Mouse (Mus musculus) thymus, adult 18-20 months (tissue): ENCODE measurements around the gene Ccdc138.

Source experiments
- DNase-seq, 2 experiments: peaks; one replicate each; pipeline ENCODE4 v3.0.0; 2022; ENCODE audit warnings: mixed read lengths in 2 of 2

The Ccdc138 gene

GRCm38 (mm10) chr10:58585427-58586223, 87.9 kb downstream of the Ccdc138 start:
- no peak for DNase-seq

- DNase-seq: no peak
Observed at GRCm38 (mm10) chr10:58594486-58594885, 96.7 kb downstream of the Ccdc138 start.

- no peak for DNase-seq
Observed at GRCm38 (mm10) chr10:58595197-58595596, 97.4 kb downstream of the Ccdc138 start.

- DNase-seq: no peak
Observed at GRCm38 (mm10) chr10:58595821-58596220, 98.1 kb downstream of the Ccdc138 start.

GRCm38 (mm10) chr10:58600151-58600550, 102.4 kb downstream of the Ccdc138 start:
- no peak for DNase-seq

- DNase-seq: no peak
Observed at GRCm38 (mm10) chr10:58600983-58601382, 103.2 kb downstream of the Ccdc138 start.

GRCm38 (mm10) chr10:58601431-58601901, 103.7 kb downstream of the Ccdc138 start:
- no peak for DNase-seq

- no peak for DNase-seq
Observed at GRCm38 (mm10) chr10:58601946-58602345, 104.2 kb downstream of the Ccdc138 start.

- peak; percentile 5 to 10 for DNase-seq
Observed at GRCm38 (mm10) chr10:58604779-58605178, 107.0 kb downstream of the Ccdc138 start.

- DNase-seq: no peak
Observed at GRCm38 (mm10) chr10:58606356-58606755, 108.6 kb downstream of the Ccdc138 start.

GRCm38 (mm10) chr10:58608858-58609257, 111.1 kb downstream of the Ccdc138 start:
- DNase-seq: no peak

- DNase-seq: no peak
Observed at GRCm38 (mm10) chr10:58610484-58611261, 112.9 kb downstream of the Ccdc138 start.

GRCm38 (mm10) chr10:58614601-58615000, 116.9 kb downstream of the Ccdc138 start:
- no peak for DNase-seq

- DNase-seq: no peak
Observed at GRCm38 (mm10) chr10:58616565-58616964, 118.8 kb downstream of the Ccdc138 start.

- no peak for DNase-seq
Observed at GRCm38 (mm10) chr10:58618501-58619216, 120.9 kb downstream of the Ccdc138 start.

GRCm38 (mm10) chr10:58619266-58619665, 121.5 kb downstream of the Ccdc138 start:
- DNase-seq: no peak

GRCm38 (mm10) chr10:58624848-58625711, 127.3 kb downstream of the Ccdc138 start:
- DNase-seq: no peak
